Mouse (Mus musculus) cerebellum, postnatal 25 days (tissue): ENCODE data around the gene Mtmr11.
"Not testable (repeated sequence)": the region's sequence is repeated elsewhere in the genome, so short reads cannot be mapped to it uniquely, and the experiment has no call there.

Source experiments
- DNase-seq, 2 experiments: peaks; one replicate each; pipeline ENCODE4 v3.0.0; 2021; ENCODE audit warnings: mixed read lengths in 2 of 2

Mtmr11 gene

GRCm38 (mm10) chr3:96172197-96173178, 10.7 kb downstream of the Mtmr11 start, which contains the start of gene Sf3b4:
Gene Sf3b4 (plus strand): TSS chr3:96172332.
- DNase-seq = peak; percentile 87 to 90

- DNase-seq = no peak
Measured at GRCm38 (mm10) chr3:96173185-96173584, 11.4 kb downstream of the Mtmr11 start.

GRCm38 (mm10) chr3:96174042-96174441, 12.2 kb downstream of the Mtmr11 start:
- DNase-seq = not testable (repeated sequence)

- DNase-seq = no peak
Measured at GRCm38 (mm10) chr3:96175251-96175650, 13.4 kb downstream of the Mtmr11 start.

- DNase-seq = no peak
Measured at GRCm38 (mm10) chr3:96178427-96178826, 16.6 kb downstream of the Mtmr11 start.

GRCm38 (mm10) chr3:96178902-96179301, 17.1 kb downstream of the Mtmr11 start:
- no peak for DNase-seq

GRCm38 (mm10) chr3:96179531-96179930, 17.7 kb downstream of the Mtmr11 start:
- peak; percentile 52 to 76 for DNase-seq

GRCm38 (mm10) chr3:96180727-96181477, 19.1 kb downstream of the Mtmr11 start, which contains the start of gene Sv2a:
Gene Sv2a (plus strand): TSS chr3:96181151.
- peak; percentile 90 to 95 for DNase-seq

- peak; percentile 59 to 72 for DNase-seq
Measured at GRCm38 (mm10) chr3:96181510-96182381, 19.9 kb downstream of the Mtmr11 start.

GRCm38 (mm10) chr3:96182382-96182776, 20.6 kb downstream of the Mtmr11 start:
- peak; percentile 49 to 55 for DNase-seq

GRCm38 (mm10) chr3:96192977-96193376, 31.2 kb downstream of the Mtmr11 start:
- DNase-seq = no peak

GRCm38 (mm10) chr3:96194966-96195365, 33.2 kb downstream of the Mtmr11 start:
- no peak for DNase-seq

GRCm38 (mm10) chr3:96195616-96196313, 34.0 kb downstream of the Mtmr11 start:
- peak in 1 of 2 experiments; percentile 60 for DNase-seq

- DNase-seq = no peak
Measured at GRCm38 (mm10) chr3:96196437-96197128, 34.8 kb downstream of the Mtmr11 start.

GRCm38 (mm10) chr3:96197129-96197749, 35.4 kb downstream of the Mtmr11 start:
- DNase-seq = peak; percentile 91 to 93

GRCm38 (mm10) chr3:96198181-96198580, 36.4 kb downstream of the Mtmr11 start:
- DNase-seq = no peak

GRCm38 (mm10) chr3:96198601-96199251, 36.9 kb downstream of the Mtmr11 start:
- not testable (repeated sequence) for DNase-seq

- DNase-seq = no peak
Measured at GRCm38 (mm10) chr3:96199731-96200130, 37.9 kb downstream of the Mtmr11 start.

- no peak for DNase-seq
Measured at GRCm38 (mm10) chr3:96207819-96208218, 46.0 kb downstream of the Mtmr11 start.

GRCm38 (mm10) chr3:96209242-96209641, 47.4 kb downstream of the Mtmr11 start:
- peak in 1 of 2 experiments; percentile 46 for DNase-seq
